Mouse (Mus musculus) bone marrow, adult 2 months (tissue): Measurements from ENCODE around the gene Slc35f3. TPM values are rescaled to one million over a fixed set of nuclear protein-coding genes. Genes with fewer than 3 reads are reported as not detected.

Experiments
- H3K27ac ChIP-seq: fragments of 200-500 bp; 2 replicates; pipeline ENCODE4 v1.5.1; 2012; ENCODE audit warnings: low read depth, mild to moderate bottlenecking, control low read depth, inconsistent platforms, low read length; ENCODE audit not compliant: control insufficient read depth, poor library complexity, insufficient read depth
- H3K4me1 ChIP-seq: fragments of 200-500 bp; 2 replicates; pipeline ENCODE4 v1.6.1; 2011; ENCODE audit warnings: low read length; ENCODE audit not compliant: control insufficient read depth, insufficient read depth
- H3K4me3 ChIP-seq: fragments of 200-500 bp; replicated peaks from 2 replicates; pipeline ENCODE3; 2011; ENCODE audit warnings: mild to moderate bottlenecking, low read depth, low read length, control low read depth; ENCODE audit not compliant: control insufficient read depth
- CTCF ChIP-seq: fragments of 200-500 bp; IDR thresholded peaks from 2 replicates; pipeline ENCODE4 v1.5.1; 2011; ENCODE audit warnings: low read length, control low read depth; ENCODE audit not compliant: control insufficient read depth, insufficient read depth
- POLR2A ChIP-seq: fragments of 200-500 bp; IDR thresholded peaks from 2 replicates; pipeline ENCODE4 v1.6.1; 2011; ENCODE audit warnings: low read depth, mild to moderate bottlenecking, control low read depth, low read length, borderline replicate concordance; ENCODE audit not compliant: control insufficient read depth
- WGBS: fragments of 180-500 bp; shearing (Covaris S2); methylation state at CpG from one replicate; pipeline ENCODE4 v1.1.7; 2018; 5-methylcytosine and 5-hydroxymethylcytosine counted together
- polyA plus RNA-seq: library from polyadenylated mRNA; stranded (reverse); fragments of >200 nt; gene quantifications from 2 replicates; pipeline ENCODE4 v1.2.4, GENCODE M21; 2011; ENCODE audit warnings: low replicate concordance; ENCODE audit not compliant: missing spikeins, insufficient read depth, insufficient read length

Slc35f3 gene
- polyA plus RNA-seq, 1 experiment = not detected

DNA sequence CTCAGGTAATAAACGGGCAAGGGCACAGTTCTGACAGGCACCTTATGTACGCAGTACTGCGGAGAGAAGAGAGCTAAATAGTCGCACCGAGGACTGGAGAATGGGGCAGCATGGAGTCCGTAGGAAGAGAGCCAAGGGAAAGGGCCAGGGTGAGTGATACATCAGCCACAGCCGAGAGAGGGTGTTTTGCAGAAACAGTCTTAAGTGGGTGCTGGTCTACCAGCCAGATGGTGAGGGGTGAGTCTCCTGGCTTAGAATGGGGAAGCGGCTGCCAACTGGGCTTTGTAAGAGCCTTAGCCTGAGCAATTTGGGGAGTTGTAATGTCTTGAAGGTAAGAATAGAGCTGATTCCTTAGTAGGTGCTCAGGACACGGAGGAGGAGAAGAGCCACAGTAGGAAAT is 8.8 kb downstream of the Slc35f3 start:
- H3K4me3 ChIP-seq = no peak overlapping the region
- no peak overlapping the region for H3K27ac ChIP-seq
- no peaks in the 10 kb centered on the region for H3K4me1 ChIP-seq
- 72% methylated on average over 9 of the region's 9 CpGs for WGBS
- TF ChIP-seq CTCF (no peak), POLR2A (no peak)

DNA sequence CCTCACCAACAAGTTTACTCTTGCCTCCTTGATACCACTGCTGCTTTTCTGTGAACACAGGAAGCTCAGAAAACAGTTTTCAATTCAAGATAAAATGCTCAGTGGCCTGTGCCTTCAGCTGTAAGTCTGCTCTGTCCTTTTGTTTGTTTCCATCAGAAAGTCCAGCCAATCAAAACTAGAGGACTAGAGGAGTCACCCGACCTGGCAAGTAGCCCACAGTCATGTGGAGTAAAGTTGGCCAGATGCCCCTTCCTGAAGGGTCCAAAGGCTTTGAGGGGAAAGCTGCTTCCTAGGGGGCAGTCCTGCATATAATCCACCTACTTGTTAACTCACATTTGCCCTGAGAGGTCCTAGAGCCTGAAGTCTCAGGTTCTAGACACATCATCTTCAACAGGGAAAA is 10.7 kb downstream of the Slc35f3 start:
- TF ChIP-seq CTCF = no peak
- TF ChIP-seq POLR2A = no peak
- no peak overlapping the region for H3K4me3 ChIP-seq
- no peak overlapping the region for H3K27ac ChIP-seq
- H3K4me1 ChIP-seq = no peaks in the 10 kb centered on the region
- 36% methylated on average over 1 of the region's 1 CpGs for WGBS

DNA sequence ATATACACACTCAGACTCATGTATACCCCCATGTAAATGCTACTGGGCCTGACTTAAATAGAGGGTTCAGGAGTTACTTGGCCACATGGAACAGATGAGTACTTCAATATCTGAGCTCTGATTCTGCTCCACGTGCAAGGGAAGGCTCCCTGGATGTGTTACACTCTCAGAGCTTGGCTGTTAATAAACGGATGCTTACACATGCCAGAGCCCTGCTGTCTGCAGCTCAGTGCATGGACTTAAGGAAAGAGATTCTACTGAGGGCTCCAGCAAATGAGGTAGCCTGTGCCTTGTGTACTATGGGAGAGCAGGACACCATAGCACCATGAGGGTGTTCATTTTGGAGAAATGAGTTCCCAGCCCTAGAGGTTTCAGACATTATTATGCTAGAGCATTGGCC is 26.6 kb downstream of the Slc35f3 start:
- H3K4me3 ChIP-seq = no peak overlapping the region
- H3K27ac ChIP-seq = no peak overlapping the region
- no peaks in the 10 kb centered on the region for H3K4me1 ChIP-seq
- no peak for TF ChIP-seq POLR2A
- no peak for TF ChIP-seq CTCF
- 63% methylated on average over 2 of the region's 2 CpGs for WGBS

DNA sequence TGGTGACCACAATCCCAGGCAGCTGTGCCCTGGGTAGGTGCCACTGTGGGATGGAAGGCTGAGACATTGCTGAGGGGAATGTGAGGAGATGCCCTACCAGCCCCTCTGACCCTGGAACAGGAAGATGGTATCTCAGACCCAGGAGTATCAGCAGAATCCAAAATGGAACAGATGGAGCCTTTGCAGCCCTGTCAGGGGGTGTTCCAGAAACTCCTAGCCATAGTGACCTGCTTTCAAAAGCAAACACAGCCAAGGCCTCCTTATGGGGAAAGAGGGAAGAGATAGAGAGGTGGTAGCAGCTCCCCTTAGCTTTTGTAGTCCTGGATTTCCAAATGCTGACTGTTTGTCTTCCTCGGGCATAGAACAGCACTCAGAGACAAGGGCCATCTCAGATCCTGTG is 27.8 kb downstream of the Slc35f3 start:
- Histone ChIP-seq H3K4me1 (no peaks in the 10 kb centered on the region), H3K27ac (no peak overlapping the region), H3K4me3 (no peak overlapping the region)
- WGBS = 64% methylated on average over 1 of the region's 1 CpGs
- no peak for TF ChIP-seq CTCF
- no peak for TF ChIP-seq POLR2A

DNA sequence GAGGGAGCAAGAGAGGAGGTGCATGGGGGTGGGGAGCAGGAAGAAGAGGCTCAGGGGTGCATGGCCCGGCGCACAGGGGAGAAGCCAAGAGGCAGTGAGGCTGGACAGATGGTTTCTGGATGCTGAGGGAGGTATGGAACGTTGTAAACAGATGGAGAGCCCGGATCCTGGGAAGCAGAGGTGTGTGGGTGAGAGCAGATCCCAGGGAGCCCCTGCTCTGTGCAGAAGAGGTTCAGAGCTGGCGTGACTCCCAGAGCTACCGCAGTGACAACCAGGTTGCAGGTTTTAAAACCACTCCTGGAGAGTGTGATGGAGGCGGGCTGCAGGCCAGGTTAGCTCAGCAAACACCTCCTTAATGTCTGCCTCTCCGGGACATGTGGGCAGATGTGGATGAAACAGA is 28.4 kb downstream of the Slc35f3 start:
- 74% methylated on average over 8 of the region's 8 CpGs for WGBS
- no peaks in the 10 kb centered on the region for H3K4me1 ChIP-seq
- no peak overlapping the region for H3K4me3 ChIP-seq
- TF ChIP-seq POLR2A = no peak
- no peak for TF ChIP-seq CTCF
- no peak overlapping the region for H3K27ac ChIP-seq

DNA sequence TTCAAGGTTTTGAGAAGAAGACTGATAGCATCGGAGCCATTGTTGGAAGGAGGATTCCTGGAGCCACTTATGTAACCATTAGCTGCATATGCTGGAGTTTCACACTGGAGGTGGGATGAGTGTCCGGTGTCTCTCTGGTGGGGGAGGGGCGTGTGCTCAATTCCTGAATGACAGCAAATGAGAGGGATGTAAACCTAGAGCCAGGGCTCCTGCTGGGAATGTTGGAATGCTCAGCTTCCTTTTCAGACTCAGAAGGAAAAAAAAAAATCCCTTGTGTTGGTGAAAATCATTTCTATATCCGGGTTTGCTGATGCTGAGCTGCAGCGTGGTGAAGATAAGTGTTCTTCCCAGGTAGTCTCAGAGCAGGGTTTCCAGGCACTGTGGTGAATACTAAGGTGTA is 29.4 kb downstream of the Slc35f3 start:
- no peak for TF ChIP-seq CTCF
- no peak for TF ChIP-seq POLR2A
- H3K27ac ChIP-seq = no peak overlapping the region
- 66% methylated on average over 5 of the region's 5 CpGs for whole genome bisulfite sequencing
- no peaks in the 10 kb centered on the region for H3K4me1 ChIP-seq
- no peak overlapping the region for H3K4me3 ChIP-seq

DNA sequence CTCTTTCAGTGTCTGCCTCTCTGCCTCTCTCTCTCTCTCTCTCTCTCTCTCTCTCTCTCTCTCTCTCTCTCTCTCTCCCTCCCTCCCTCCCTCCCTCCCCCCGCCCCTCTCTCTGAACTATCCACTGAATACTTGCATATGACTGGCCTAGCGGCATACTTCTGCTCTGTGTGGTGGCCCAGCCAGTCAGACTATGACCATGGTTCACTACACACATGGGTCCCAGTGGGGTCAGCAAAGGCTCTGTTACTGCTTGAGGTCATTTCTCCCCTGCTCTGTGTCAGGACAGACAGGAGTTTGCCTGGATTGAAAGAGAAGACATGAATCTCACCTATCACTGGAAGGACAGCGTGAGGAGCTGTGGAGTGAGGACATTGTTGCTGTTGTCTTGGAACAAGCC is 40.5 kb downstream of the Slc35f3 start:
- 87% methylated on average over 3 of the region's 3 CpGs for WGBS
- Histone ChIP-seq H3K4me1 (no peaks in the 10 kb centered on the region), H3K27ac (no peak overlapping the region), H3K4me3 (no peak overlapping the region)
- TF ChIP-seq POLR2A (no peak), CTCF (no peak)

DNA sequence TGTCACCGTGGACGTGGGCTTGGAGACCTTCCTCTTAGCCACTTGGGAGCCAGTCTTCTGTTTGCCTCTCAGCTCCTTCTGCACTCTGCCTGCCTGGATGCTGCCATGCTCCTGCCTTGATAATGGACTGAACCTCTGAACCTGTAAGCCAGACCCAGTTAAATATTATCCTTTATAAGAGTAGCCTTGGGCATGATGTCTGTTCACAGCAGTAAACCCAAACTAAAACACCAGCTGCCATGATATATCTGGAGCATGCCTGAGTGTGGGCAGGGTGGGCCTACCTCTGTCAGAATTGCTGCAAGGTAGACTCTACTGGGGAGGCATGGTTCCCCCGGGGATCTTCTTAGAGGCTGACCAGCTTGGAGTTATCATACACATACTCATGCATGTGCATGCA is 41.0 kb downstream of the Slc35f3 start:
- Histone ChIP-seq H3K4me3 (no peak overlapping the region), H3K4me1 (no peaks in the 10 kb centered on the region), H3K27ac (no peak overlapping the region)
- TF ChIP-seq POLR2A (no peak), CTCF (no peak)
- WGBS = 70% methylated on average over 3 of the region's 3 CpGs

DNA sequence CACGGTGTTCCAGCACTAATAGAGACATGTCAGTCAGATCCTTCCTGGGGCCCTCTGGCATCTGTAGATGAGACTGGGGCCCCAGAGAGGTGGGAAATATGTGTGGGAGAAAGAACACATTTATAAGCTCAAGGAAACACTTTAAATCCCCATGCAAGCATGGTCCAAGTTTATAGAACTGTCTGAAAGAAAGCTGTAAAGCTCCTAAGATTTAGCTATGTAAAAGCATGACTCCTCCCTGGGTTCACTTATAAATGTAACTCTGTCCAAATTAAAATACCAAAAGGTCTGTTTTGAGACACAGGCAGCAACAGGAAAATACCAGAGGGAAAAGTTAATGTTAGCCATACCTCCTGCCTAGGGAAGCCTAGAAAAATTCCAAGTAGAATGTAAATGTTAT is 42.8 kb downstream of the Slc35f3 start:
- WGBS = 15% methylated on average over 1 of the region's 1 CpGs
- H3K27ac ChIP-seq = no peak overlapping the region
- H3K4me1 ChIP-seq = no peaks in the 10 kb centered on the region
- TF ChIP-seq POLR2A (no peak), CTCF (no peak)
- no peak overlapping the region for H3K4me3 ChIP-seq
